Mouse (Mus musculus) adrenal gland, postnatal 0 days (tissue): ENCODE data around the gene Mrpl43. TPM values are rescaled to one million over a fixed set of nuclear protein-coding genes. Genes with fewer than 3 reads are reported as not detected.

Source experiments
- polyA plus RNA-seq: library from polyadenylated mRNA; unstranded; fragments of >200 nt; fragmentation: Nextera tagmentation; extraction: Ambion mirVana; gene quantifications from 2 replicates; pipeline ENCODE4 v1.2.1, GENCODE M21; 2015

The Mrpl43 gene
- 65.9 and 90.5 TPM in 2 replicates for polyA plus RNA-seq

DNA sequence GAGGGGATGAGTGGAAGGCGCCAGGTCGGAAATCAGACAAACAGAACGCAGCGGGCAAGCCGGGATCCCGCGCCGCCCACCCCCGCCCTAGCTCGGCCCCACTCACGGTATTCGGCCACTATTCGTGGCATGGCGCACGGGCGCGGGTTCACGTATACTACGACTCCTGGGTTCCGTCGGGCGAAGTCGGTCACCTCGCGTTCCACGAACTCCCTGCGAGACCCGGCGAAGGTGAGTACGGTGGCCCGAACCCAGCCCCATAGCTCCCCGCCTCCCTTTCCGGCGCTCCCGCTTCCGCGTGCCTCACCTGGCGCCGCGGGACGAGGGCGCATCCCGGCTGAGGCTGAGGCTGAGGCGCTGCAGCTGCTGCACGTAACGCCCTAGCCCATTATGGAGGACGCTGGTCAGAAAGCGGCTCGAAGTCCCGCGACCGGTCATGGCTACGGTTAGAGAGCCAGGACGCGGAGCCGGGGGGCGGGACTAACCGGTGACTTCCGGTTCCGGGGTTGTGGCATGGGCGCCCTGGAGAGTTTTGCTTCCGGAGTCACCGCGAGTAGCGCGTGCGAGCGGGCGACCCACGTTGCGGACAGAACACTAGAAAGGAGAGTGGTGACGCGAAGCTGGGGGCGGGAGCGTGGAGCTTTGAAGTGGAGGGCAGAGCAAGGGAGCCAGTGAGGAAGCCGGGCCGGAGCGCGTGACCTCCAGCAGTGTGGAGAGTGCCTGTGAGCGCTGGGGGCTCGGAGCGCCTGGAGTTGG lies at the start of gene Mrpl43:
Gene Mrpl43, minus strand, starts transcription at position 486 of the 756 bp plus-strand sequence.

DNA sequence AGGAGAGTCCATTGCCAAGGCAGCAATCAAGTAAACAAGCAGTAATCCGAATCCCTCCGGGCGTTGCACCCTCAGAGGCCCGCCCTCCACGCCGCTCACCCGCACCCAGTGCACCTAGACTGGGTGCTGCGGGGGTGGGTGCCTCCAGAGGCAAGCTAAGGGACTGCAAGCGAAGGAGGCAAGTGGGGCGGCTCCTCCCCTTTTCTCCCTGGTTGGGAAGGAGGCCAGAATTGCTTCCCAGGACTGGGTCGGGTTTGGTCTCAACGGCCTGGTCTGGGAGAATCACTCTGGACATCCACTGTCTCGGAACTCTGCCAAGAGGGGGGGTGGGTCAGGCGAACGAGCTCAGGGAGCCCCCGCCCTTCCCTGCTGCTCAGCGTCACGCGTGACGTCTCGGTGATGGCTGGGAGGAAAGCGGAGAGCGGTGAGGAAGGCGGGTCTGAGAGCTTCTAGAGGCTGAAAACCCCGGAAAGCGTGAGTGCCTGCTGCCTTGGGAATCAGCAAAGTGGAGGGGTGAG lies 41.2 kb upstream of the Mrpl43 start, which contains the start of gene Sfxn3:
Gene Sfxn3, plus strand, starts transcription at position 87 of the 518 bp plus-strand sequence.

DNA sequence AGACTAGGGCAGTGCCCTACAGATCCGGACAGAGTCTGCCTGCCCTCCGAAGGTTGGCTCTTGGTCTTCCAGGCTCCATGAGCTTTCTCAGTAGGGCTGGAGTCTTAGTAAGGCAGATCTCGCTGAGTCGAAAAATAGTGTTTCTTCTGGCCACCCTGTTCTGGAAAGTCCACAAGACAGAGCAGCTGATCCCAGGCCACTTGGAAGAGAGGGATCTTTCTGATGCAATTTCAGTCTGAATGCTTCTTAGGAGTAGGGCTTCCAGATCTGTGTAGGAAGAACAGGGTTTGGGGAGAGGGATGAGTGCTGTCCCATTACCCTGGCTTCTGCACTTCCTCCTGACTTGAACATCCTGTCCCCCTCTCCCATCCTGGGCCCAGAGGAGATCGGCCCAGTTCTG lies 39.4 kb upstream of the Mrpl43 start, which contains the start of gene Pdzd7:
Gene Pdzd7, minus strand, starts transcription at position 67 of the 400 bp plus-strand sequence.

DNA sequence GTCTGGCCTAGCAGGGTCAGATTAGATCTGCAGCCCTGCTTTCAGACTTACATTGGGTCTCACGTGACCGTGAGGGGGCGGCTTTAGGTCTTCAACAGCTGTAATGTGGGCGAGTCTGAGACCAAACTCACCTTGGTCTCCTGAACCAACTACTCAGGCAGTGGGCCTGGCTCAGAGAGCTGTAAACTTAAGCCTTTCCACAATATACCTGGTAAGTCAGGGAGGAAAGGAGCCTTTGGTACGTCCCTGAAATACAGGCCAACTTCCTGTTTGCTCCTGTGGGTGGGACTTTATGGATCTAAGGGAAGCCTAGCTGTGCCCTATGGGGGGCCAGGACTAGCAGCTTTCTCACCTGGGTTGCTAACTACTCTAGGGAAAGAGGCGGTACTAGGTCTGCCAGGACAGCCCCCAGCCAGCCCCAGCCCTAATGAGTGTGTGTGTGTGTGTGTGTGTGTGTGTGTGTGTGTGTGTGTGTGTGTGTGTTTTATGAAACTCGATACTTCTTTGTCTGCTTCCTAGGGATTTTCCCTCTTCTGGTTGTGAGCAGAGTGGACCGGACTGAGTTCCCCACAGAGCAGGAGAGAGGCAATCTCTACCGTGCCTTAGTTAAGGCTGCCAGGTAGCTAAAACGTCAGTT lies 8.2 kb upstream of the Mrpl43 start, which contains the start of gene Lzts2:
Gene Lzts2, plus strand, starts transcription at position 80 of the 637 bp plus-strand sequence.

DNA sequence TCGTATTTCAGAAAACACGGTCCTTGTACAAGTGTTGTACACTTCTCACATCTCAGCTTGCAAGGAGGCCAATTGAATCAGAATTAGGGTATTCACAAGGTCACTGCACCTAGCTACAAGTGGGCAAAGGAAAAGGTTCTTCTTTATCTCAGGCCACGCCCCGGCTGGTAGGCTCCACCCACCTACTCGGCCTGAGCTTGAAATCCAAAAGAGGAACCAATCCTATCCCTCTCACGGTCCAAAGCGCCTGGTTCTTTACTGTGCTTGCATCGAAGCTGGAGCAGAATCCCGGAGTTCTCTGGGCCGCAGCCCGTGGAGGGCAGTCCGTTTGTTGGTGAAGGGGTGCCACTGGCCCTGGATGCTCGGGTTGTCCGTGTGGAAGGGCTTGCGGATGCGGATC lies 798 bp downstream of the Mrpl43 start, which contains the start of gene Twnk:
Gene Twnk, plus strand, starts transcription at position 220 of the 400 bp plus-strand sequence.

DNA sequence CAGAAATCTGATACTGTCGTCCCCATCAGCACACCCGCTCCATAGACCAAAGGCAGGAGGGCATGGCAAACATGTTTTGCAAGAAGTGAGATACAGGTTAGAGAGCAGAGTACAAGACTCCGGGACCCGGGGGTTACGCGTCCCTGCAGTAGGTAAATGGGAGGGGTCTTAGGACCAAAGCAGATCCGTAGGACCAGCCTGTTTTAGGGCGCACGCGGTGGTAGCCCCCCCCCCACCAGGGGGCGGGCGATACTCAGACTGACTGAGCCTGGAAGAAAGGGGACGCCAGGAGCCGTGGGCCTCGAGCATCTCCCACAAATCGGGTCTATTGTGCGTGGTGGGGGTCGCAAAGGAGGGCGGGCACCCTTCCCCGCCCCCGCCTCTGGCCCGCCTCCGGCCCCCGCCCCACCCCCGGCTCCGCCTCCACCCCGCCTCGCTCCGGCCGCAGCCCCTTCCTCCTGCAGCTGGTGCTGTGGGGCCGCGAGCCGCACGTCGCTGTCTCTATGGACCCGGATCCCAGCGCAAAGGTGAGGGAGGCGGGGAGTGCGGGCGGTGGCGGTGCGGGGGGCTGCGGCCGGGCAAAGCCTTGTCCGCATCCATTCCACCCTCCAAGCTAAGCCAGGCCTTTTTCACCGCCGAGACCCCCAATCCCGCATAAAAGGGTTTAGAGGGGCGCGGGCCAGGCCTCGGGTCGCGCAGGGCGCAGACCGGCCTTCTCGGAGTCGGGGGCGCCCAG lies 17.2 kb downstream of the Mrpl43 start, which contains the start of gene Sema4g:
Gene Sema4g, plus strand, starts transcription at position 271 of the 736 bp plus-strand sequence.

Other genes starting within 250 kb of the Mrpl43 start
- 12.6 and 20.1 TPM in 2 replicates for gene Slf2, start 75.3 kb downstream of the Mrpl43 start, polyA plus RNA-seq
- 1.9 and 2.2 TPM in 2 replicates for gene Sema4g, start 17.3 kb downstream of the Mrpl43 start, polyA plus RNA-seq
- 10.5 and 26.5 TPM in 2 replicates for gene Twnk, start 779 bp downstream of the Mrpl43 start, polyA plus RNA-seq
- gene Lzts2, start 8.0 kb upstream of the Mrpl43 start, polyA plus RNA-seq, result 63.4 and 82.6 TPM in 2 replicates
- gene Pdzd7, start 39.3 kb upstream of the Mrpl43 start, polyA plus RNA-seq, result 0.35 and 0.46 TPM in 2 replicates
- 35.0 and 40.0 TPM in 2 replicates for gene Sfxn3, start 41.1 kb upstream of the Mrpl43 start, polyA plus RNA-seq
- 7.5 and 12.7 TPM in 2 replicates for gene Kazald1, start 68.8 kb upstream of the Mrpl43 start, polyA plus RNA-seq
- 0.19 TPM in 1 of 2 replicates, not detected in the other for gene Tlx1, start 144.2 kb upstream of the Mrpl43 start, polyA plus RNA-seq
- 0.06 and 0.19 TPM in 2 replicates for gene Lbx1, start 229.4 kb upstream of the Mrpl43 start, polyA plus RNA-seq